Mouse (Mus musculus) intestine, postnatal 0 days (tissue): ENCODE data around the gene Dnajc4. TPM values are rescaled to one million over a fixed set of nuclear protein-coding genes. Genes with fewer than 3 reads are reported as not detected.

Experiments
- ATAC-seq: fragments of 200-750 bp; cut with Nextera tagmentation; 2 replicates; pipeline ENCODE4 v1.8.0; 2017; ENCODE audit warnings: mild to moderate bottlenecking, moderate TSS enrichment, moderate library complexity
- H3K27ac ChIP-seq: fragments of 300-500 bp; sonication (generic); 2 replicates; pipeline ENCODE4 v1.5.1; 2014; ENCODE audit warnings: mild to moderate bottlenecking, low read depth, low read length, moderate library complexity
- H3K27me3 ChIP-seq: fragments of 300-500 bp; sonication (generic); replicated peaks from 2 replicates; pipeline ENCODE4 v1.6.1; 2014; ENCODE audit warnings: low read length, mixed read lengths; ENCODE audit not compliant: control insufficient read depth, insufficient read depth
- H3K36me3 ChIP-seq: fragments of 300-500 bp; sonication (generic); 2 replicates; pipeline ENCODE4 v1.6.1; 2014; ENCODE audit warnings: mild to moderate bottlenecking, moderate library complexity; ENCODE audit not compliant: control insufficient read depth, insufficient read depth
- H3K4me1 ChIP-seq: fragments of 300-500 bp; sonication (generic); replicated peaks from 2 replicates; pipeline ENCODE4 v1.6.1; 2014; ENCODE audit warnings: antibody characterized with exemption, low read length, mixed read lengths; ENCODE audit not compliant: control insufficient read depth, insufficient read depth
- H3K4me2 ChIP-seq: fragments of 300-500 bp; sonication (generic); replicated peaks from 2 replicates; pipeline ENCODE4 v1.6.1; 2014; ENCODE audit warnings: low read depth, mild to moderate bottlenecking, moderate library complexity
- H3K4me3 ChIP-seq: fragments of 300-500 bp; sonication (generic); 2 replicates; pipeline ENCODE4 v1.5.1; 2014; ENCODE audit warnings: low read depth, low read length
- H3K9ac ChIP-seq: fragments of 300-500 bp; sonication (generic); 2 replicates; pipeline ENCODE4 v1.6.1; 2014; ENCODE audit warnings: mild to moderate bottlenecking, low read depth, low read length
- H3K9me3 ChIP-seq: fragments of 300-500 bp; sonication (generic); 2 replicates; pipeline ENCODE4 v1.6.1; 2016; ENCODE audit warnings: mixed run types; ENCODE audit not compliant: control insufficient read depth
- CTCF ChIP-seq: sonication (generic); IDR thresholded peaks from 2 replicates; pipeline ENCODE4 v1.5.1; 2016; ENCODE audit warnings: low read depth, mild to moderate bottlenecking, control low read depth, antibody characterized with exemption, moderate library complexity
- WGBS: fragments of 180-500 bp; shearing (Covaris S2); extraction: QIAGEN DNeasy Blood & Tissue Kit; methylation state at CpG from one replicate; pipeline ENCODE4 v1.1.7; 2014; 5-methylcytosine and 5-hydroxymethylcytosine counted together
- polyA plus RNA-seq: library from polyadenylated mRNA; unstranded; fragments of >200 nt; fragmentation: Nextera tagmentation; extraction: Ambion mirVana; gene quantifications from 2 replicates; pipeline ENCODE4 v1.2.1, GENCODE M21; 2015

Gene Dnajc4
- 32.3 and 35.1 TPM in 2 replicates for polyA plus RNA-seq

DNA sequence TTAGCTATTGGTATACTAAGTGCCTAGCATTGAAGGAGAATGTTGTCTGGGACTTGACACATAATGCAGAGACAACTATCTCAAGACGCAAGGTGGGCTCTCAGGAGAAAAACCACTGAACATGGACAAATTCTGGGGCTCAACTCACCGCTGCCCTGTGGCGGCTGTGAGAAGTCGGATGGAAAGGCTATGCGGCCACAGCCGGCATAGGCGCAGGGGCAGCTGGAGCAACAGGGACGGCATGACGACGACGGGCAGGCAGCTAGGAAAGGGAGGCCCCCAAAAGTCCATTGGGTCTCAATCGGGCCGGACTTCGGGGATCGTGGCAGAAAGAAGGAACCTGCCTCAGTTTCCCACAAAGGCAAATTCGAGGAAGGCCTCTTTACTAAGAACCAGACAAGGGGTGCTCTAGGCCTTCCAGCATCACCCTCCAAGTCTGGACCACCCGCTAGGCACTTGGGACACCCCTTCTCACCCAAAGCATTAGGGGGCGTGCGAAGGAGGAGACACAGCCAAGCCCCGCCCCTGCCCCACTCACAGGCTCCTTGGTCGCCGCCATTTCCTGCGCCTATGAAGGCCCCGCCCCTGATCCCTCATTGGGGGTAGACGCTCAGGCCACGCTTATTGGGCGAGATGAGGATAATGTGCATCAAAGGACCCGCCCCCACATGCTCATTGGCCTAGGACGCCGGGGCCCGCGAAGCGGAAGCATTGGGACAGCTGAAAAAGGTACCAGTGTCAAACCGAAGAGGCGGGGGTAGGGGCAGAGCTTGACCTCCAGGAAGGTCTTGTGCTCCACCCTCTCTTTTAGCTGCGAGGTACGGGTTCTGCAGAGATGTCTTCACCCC lies at the start of gene Dnajc4:
Gene Dnajc4 (minus strand): TSS at position 562 of the 848 bp plus-strand sequence.
- H3K36me3 ChIP-seq: 0 out of 2 replicates have a peak, but pooled peaks cover 4% of the 10 kb centered on the region
- H3K4me1 ChIP-seq: peaks cover 9% of the 10 kb centered on the region; the same call in 1 of the 2 replicates
- 2% methylated on average over 37 of the region's 37 CpGs for WGBS
- peak within 1 kb of the TSS; percentile 94 for H3K4me2 ChIP-seq
- peak within 1 kb of the TSS; percentile 46; the same call in 1 of the 2 replicates for H3K27ac ChIP-seq
- ATAC-seq: peak; percentile 91
- TF ChIP-seq CTCF: peak; percentile 38
- peak within 1 kb of the TSS; percentile 62 for H3K9ac ChIP-seq
- H3K9me3 ChIP-seq: no peaks in the 10 kb centered on the region
- peak within 1 kb of the TSS; percentile 58 for H3K4me3 ChIP-seq
- no peaks in the 10 kb centered on the region for H3K27me3 ChIP-seq

DNA sequence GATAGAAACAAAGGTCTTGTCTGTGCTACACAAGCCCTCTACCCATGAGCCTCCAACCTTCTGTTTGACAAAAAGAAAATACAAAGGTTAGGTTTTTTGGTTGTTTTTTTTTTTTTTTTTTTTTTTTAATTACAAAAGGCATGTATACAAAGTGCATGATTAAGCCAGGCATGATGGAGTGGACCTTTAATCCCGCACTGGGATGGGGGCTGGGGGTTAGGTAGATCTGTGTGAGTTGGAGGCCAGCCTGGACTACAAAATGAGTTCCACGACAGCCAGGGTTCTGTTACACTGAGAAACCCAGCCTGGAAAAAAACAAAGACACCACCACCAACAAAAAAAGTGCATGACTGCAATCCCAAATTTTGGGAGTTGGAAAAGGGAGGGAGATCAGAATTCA lies 48.8 kb upstream of the Dnajc4 start:
- 93% methylated on average over 2 of the region's 2 CpGs for WGBS
- no peaks in the 10 kb centered on the region for H3K9me3 ChIP-seq

DNA sequence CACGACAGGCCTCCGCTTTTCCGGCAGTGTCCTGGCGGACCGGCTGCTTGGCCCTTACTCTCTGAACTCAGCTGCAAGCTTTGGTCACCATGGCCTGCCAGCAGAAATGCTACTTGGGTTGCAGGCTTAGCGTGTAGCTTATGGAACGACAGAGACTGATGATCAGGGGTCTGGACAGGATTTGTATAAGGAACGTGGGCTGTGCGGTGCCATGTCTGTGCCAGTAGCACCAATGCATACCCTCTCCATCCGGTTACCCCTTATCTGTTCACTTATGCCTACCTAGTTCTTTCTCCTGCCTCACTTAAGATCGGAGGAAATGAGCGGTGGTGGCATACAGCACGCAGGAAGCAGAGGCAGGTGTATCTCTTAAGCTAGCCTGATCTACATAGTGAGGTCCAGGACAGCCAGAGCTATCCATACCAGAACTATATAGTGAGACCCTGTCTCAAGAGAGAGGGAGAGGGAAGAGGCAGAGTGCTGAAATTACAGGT lies 48.3 kb upstream of the Dnajc4 start:
- Histone ChIP-seq H3K4me3 (peak overlapping the region; percentile 51), H3K9ac (peak overlapping the region; percentile 55), H3K4me2 (peak overlapping the region; percentile 75), H3K27ac (peak overlapping the region; percentile 74; the same call in 1 of the 2 replicates), H3K27me3 (no peaks in the 10 kb centered on the region), H3K36me3 (no peaks in the 10 kb centered on the region), H3K4me1 (0 out of 2 replicates have a peak, but pooled peaks cover 5% of the 10 kb centered on the region), H3K9me3 (no peaks in the 10 kb centered on the region)
- WGBS: 20% methylated on average over 13 of the region's 13 CpGs
- ATAC-seq: no peak
- no peak for TF ChIP-seq CTCF

More for the DNA sequence above, 48.8 kb upstream of the Dnajc4 start:
- Histone ChIP-seq H3K36me3 (no peaks in the 10 kb centered on the region), H3K4me2 (peak overlapping the region; percentile 75; the same call in 1 of the 2 replicates), H3K4me3 (no peak overlapping the region), H3K4me1 (0 out of 2 replicates have a peak, but pooled peaks cover 5% of the 10 kb centered on the region), H3K27me3 (no peaks in the 10 kb centered on the region), H3K27ac (no peak overlapping the region), H3K9ac (no peak overlapping the region)
- no peak for ATAC-seq
- no peak for TF ChIP-seq CTCF

GRCm38 (mm10) chr19:7039841-7040636 lies 47.7 kb upstream of the Dnajc4 start, which contains the start of gene Stip1:
TSS of gene Stip1 (minus strand) at chr19:7039967.
- Histone ChIP-seq H3K4me2 (peak within 1 kb of the TSS; percentile 87), H3K36me3 (peaks cover 4% of the 10 kb centered on the region; the same call in 1 of the 2 replicates), H3K9ac (peak within 1 kb of the TSS; percentile 87), H3K27ac (peak within 1 kb of the TSS; percentile 74), H3K4me1 (0 out of 2 replicates have a peak, but pooled peaks cover 5% of the 10 kb centered on the region), H3K27me3 (no peaks in the 10 kb centered on the region), H3K9me3 (no peaks in the 10 kb centered on the region), H3K4me3 (peak within 1 kb of the TSS; percentile 96)
- ATAC-seq: peak; percentile 99
- under 1% methylated on average over 49 of the region's 49 CpGs for WGBS
- TF ChIP-seq CTCF: peak; percentile 69

GRCm38 (mm10) chr19:7039088-7039720 lies 46.8 kb upstream of the Dnajc4 start:
- Histone ChIP-seq H3K4me2 (peak overlapping the region; percentile 87), H3K27ac (peak overlapping the region; percentile 74), H3K27me3 (no peaks in the 10 kb centered on the region), H3K9ac (peak overlapping the region; percentile 87), H3K4me3 (peak overlapping the region; percentile 96), H3K9me3 (no peaks in the 10 kb centered on the region), H3K4me1 (0 out of 2 replicates have a peak, but pooled peaks cover 5% of the 10 kb centered on the region), H3K36me3 (peaks cover 11% of the 10 kb centered on the region)
- no peak for TF ChIP-seq CTCF
- whole genome bisulfite sequencing: 1% methylated on average over 35 of the region's 35 CpGs
- peak; percentile 6 for ATAC-seq
